Mouse (Mus musculus) adrenal gland, postnatal 36 days (tissue): ENCODE data around the gene Zfp655. TPM values are rescaled to one million over a fixed set of nuclear protein-coding genes. Genes with fewer than 3 reads are reported as not detected.
"Not testable (repeated sequence)": the region's sequence is repeated elsewhere in the genome, so short reads cannot be mapped to it uniquely, and the experiment has no call there.

Source experiments
- DNase-seq, 2 experiments: peaks; one replicate each; pipeline ENCODE4 v3.0.0; 2021; ENCODE audit warnings: mixed read lengths in 1 of 2
- long read RNA-seq, 2 experiments: library from polyadenylated mRNA; stranded (forward); transcript quantifications; one replicate each; pipeline ENCODE4 v2.0.0; 2021; ENCODE audit warnings: borderline sequencing depth in 2 of 2
- total RNA-seq, 2 experiments: library from RNA; stranded (reverse); gene quantifications; 2 replicates each; pipeline ENCODE4 v1.2.3; 2021

Gene Zfp655
- total RNA-seq: 10 to 100 TPM; 50.6 to 68.6 TPM
- long read RNA-seq, experiment 1, full-length matches to known transcripts: 41 of 59 reads
- long read RNA-seq, experiment 1, partial matches to known transcripts: 6 of 59 reads
- long read RNA-seq, experiment 1, other reads (novel, unspliced or antisense): 12 of 59 reads
- long read RNA-seq, experiment 2, full-length matches to known transcripts: 9 of 14 reads
- long read RNA-seq, experiment 2, partial matches to known transcripts: 0 of 14 reads
- long read RNA-seq, experiment 2, other reads (novel, unspliced or antisense): 5 of 14 reads

GRCm38 (mm10) chr5:145231367-145231871, at the start of gene Zfp655:
Gene Zfp655 (plus strand): TSS chr5:145231715.
- DNase-seq: peak; percentile 98

GRCm38 (mm10) chr5:145185244-145185643, 46.3 kb upstream of the Zfp655 start:
- DNase-seq: no peak

GRCm38 (mm10) chr5:145189416-145189815, 42.1 kb upstream of the Zfp655 start:
- DNase-seq: no peak

- DNase-seq: no peak
Measured at GRCm38 (mm10) chr5:145190373-145190772, 41.1 kb upstream of the Zfp655 start.

GRCm38 (mm10) chr5:145190875-145191798, 40.4 kb upstream of the Zfp655 start:
- peak; percentile 94 to 96 for DNase-seq

GRCm38 (mm10) chr5:145191962-145192361, 39.6 kb upstream of the Zfp655 start, which contains the start of gene Atp5j2:
Gene Atp5j2 (minus strand): TSS chr5:145192062.
- DNase-seq: no peak

- DNase-seq: no peak
Measured at GRCm38 (mm10) chr5:145200387-145200786, 31.1 kb upstream of the Zfp655 start.

- DNase-seq: peak; percentile 78 to 85
Measured at GRCm38 (mm10) chr5:145201321-145201991, 30.1 kb upstream of the Zfp655 start, which contains the start of gene Zkscan14. Gene Zkscan14 (minus strand): TSS chr5:145201868.

- no peak for DNase-seq
Measured at GRCm38 (mm10) chr5:145202446-145202845, 29.1 kb upstream of the Zfp655 start.

GRCm38 (mm10) chr5:145203936-145204691, 27.4 kb upstream of the Zfp655 start, which contains the start of gene Zkscan5:
Gene Zkscan5 (plus strand): TSS chr5:145204562.
- DNase-seq: peak; percentile 98 to 99

GRCm38 (mm10) chr5:145205041-145205440, 26.5 kb upstream of the Zfp655 start:
- DNase-seq: no peak

GRCm38 (mm10) chr5:145207385-145207784, 24.1 kb upstream of the Zfp655 start:
- DNase-seq: no peak

- no peak for DNase-seq
Measured at GRCm38 (mm10) chr5:145207954-145208353, 23.6 kb upstream of the Zfp655 start.

- DNase-seq: not testable (repeated sequence)
Measured at GRCm38 (mm10) chr5:145208391-145208790, 23.1 kb upstream of the Zfp655 start.

GRCm38 (mm10) chr5:145211340-145211739, 20.2 kb upstream of the Zfp655 start:
- no peak for DNase-seq

- DNase-seq: no peak
Measured at GRCm38 (mm10) chr5:145212216-145212615, 19.3 kb upstream of the Zfp655 start.

- no peak for DNase-seq
Measured at GRCm38 (mm10) chr5:145213505-145213904, 18.0 kb upstream of the Zfp655 start.

- peak in 1 of 2 experiments; percentile 37 for DNase-seq
Measured at GRCm38 (mm10) chr5:145214679-145215078, 16.8 kb upstream of the Zfp655 start.

- DNase-seq: no peak
Measured at GRCm38 (mm10) chr5:145217746-145218145, 13.8 kb upstream of the Zfp655 start.

GRCm38 (mm10) chr5:145218206-145218605, 13.3 kb upstream of the Zfp655 start:
- no peak for DNase-seq

GRCm38 (mm10) chr5:145218671-145219070, 12.8 kb upstream of the Zfp655 start:
- DNase-seq: no peak
